Mouse (Mus musculus): ENCODE data around the gene Ptprn2. TPM values are rescaled to one million over a fixed set of nuclear protein-coding genes. Genes with fewer than 3 reads are reported as not detected.

Gene Ptprn2
- polyA plus RNA-seq, 1 experiment from 2014 or later, result 3.5 TPM

- no peak overlapping the region for H3K4me2 ChIP-seq (ENCODE audit: low read depth, low read length)
- H3K9ac ChIP-seq (ENCODE audit: low read length), result no peak overlapping the region
- no peak overlapping the region for H3K4me3 ChIP-seq (replicated peaks; ENCODE audit: low read length)
- no peak for ATAC-seq (ENCODE audit: insufficient read depth, low FRiP score)
- no peaks in the 10 kb centered on the region for H3K9me3 ChIP-seq (replicated peaks; ENCODE audit: control insufficient read depth, low read length)
- H3K27ac ChIP-seq (ENCODE audit: low read length), result no peak overlapping the region
- no peaks in the 10 kb centered on the region for H3K36me3 ChIP-seq (ENCODE audit: control insufficient read depth, insufficient read depth, low read length)
- H3K27me3 ChIP-seq (ENCODE audit: control insufficient read depth, insufficient read depth, low read length), result no peaks in the 10 kb centered on the region
- no peaks in the 10 kb centered on the region for H3K4me1 ChIP-seq (ENCODE audit: control insufficient read depth, insufficient read depth, low read length)
- 23% methylated on average over 2 of the region's 2 CpGs for WGBS
Observed at GRCm38 (mm10) chr12:117132095-117132494, 646.6 kb downstream of the Ptprn2 start.

- H3K4me1 ChIP-seq (ENCODE audit: control insufficient read depth, insufficient read depth, low read length), result no peaks in the 10 kb centered on the region
- WGBS, result 67% methylated on average over 5 of the region's 5 CpGs
- no peaks in the 10 kb centered on the region for H3K27me3 ChIP-seq (ENCODE audit: control insufficient read depth, insufficient read depth, low read length)
- no peaks in the 10 kb centered on the region for H3K36me3 ChIP-seq (ENCODE audit: control insufficient read depth, insufficient read depth, low read length)
- no peak overlapping the region for H3K4me2 ChIP-seq (ENCODE audit: low read depth, low read length)
- no peak overlapping the region for H3K4me3 ChIP-seq (replicated peaks; ENCODE audit: low read length)
- H3K9me3 ChIP-seq (replicated peaks; ENCODE audit: control insufficient read depth, low read length), result no peaks in the 10 kb centered on the region
- no peak overlapping the region for H3K27ac ChIP-seq (ENCODE audit: low read length)
- no peak overlapping the region for H3K9ac ChIP-seq (ENCODE audit: low read length)
- no peak for ATAC-seq (ENCODE audit: insufficient read depth, low FRiP score)
Observed at GRCm38 (mm10) chr12:117135205-117135604, 649.7 kb downstream of the Ptprn2 start.

- ATAC-seq (ENCODE audit: insufficient read depth, low FRiP score), result no peak
- H3K36me3 ChIP-seq (ENCODE audit: control insufficient read depth, insufficient read depth, low read length), result no peaks in the 10 kb centered on the region
- H3K27me3 ChIP-seq (ENCODE audit: control insufficient read depth, insufficient read depth, low read length), result no peaks in the 10 kb centered on the region
- no peak overlapping the region for H3K27ac ChIP-seq (ENCODE audit: low read length)
- no peak overlapping the region for H3K9ac ChIP-seq (ENCODE audit: low read length)
- no peaks in the 10 kb centered on the region for H3K9me3 ChIP-seq (replicated peaks; ENCODE audit: control insufficient read depth, low read length)
- no peaks in the 10 kb centered on the region for H3K4me1 ChIP-seq (ENCODE audit: control insufficient read depth, insufficient read depth, low read length)
- WGBS, result 65% methylated on average over 5 of the region's 5 CpGs
- no peak overlapping the region for H3K4me2 ChIP-seq (ENCODE audit: low read depth, low read length)
- no peak overlapping the region for H3K4me3 ChIP-seq (replicated peaks; ENCODE audit: low read length)
Observed at GRCm38 (mm10) chr12:117136472-117137010, 651.0 kb downstream of the Ptprn2 start.

GRCm38 (mm10) chr12:117140901-117141300 is 655.4 kb downstream of the Ptprn2 start:
- no peak overlapping the region for H3K27ac ChIP-seq (ENCODE audit: low read length)
- no peak overlapping the region for H3K4me3 ChIP-seq (replicated peaks; ENCODE audit: low read length)
- no peak overlapping the region for H3K4me2 ChIP-seq (ENCODE audit: low read depth, low read length)
- ATAC-seq (ENCODE audit: insufficient read depth, low FRiP score), result no peak
- H3K27me3 ChIP-seq (ENCODE audit: control insufficient read depth, insufficient read depth, low read length), result no peaks in the 10 kb centered on the region
- no peaks in the 10 kb centered on the region for H3K4me1 ChIP-seq (ENCODE audit: control insufficient read depth, insufficient read depth, low read length)
- WGBS, result 67% methylated on average over 4 of the region's 4 CpGs
- H3K9ac ChIP-seq (ENCODE audit: low read length), result no peak overlapping the region
- H3K9me3 ChIP-seq (replicated peaks; ENCODE audit: control insufficient read depth, low read length), result no peaks in the 10 kb centered on the region
- H3K36me3 ChIP-seq (ENCODE audit: control insufficient read depth, insufficient read depth, low read length), result no peaks in the 10 kb centered on the region

- Histone ChIP-seq H3K4me2 (ENCODE audit: low read depth, low read length) (no peak overlapping the region), H3K4me3 (replicated peaks; ENCODE audit: low read length) (no peak overlapping the region), H3K27me3 (ENCODE audit: control insufficient read depth, insufficient read depth, low read length) (no peaks in the 10 kb centered on the region), H3K9ac (ENCODE audit: low read length) (no peak overlapping the region), H3K4me1 (ENCODE audit: control insufficient read depth, insufficient read depth, low read length) (no peaks in the 10 kb centered on the region), H3K36me3 (ENCODE audit: control insufficient read depth, insufficient read depth, low read length) (no peaks in the 10 kb centered on the region), H3K9me3 (replicated peaks; ENCODE audit: control insufficient read depth, low read length) (no peaks in the 10 kb centered on the region), H3K27ac (ENCODE audit: low read length) (no peak overlapping the region)
- WGBS, result 84% methylated on average over 6 of the region's 6 CpGs
- no peak for ATAC-seq (ENCODE audit: insufficient read depth, low FRiP score)
Observed at GRCm38 (mm10) chr12:117141394-117141793, 655.9 kb downstream of the Ptprn2 start.

- H3K27me3 ChIP-seq (ENCODE audit: control insufficient read depth, insufficient read depth, low read length), result peaks cover 46% of the 10 kb centered on the region
- no peak for ATAC-seq (ENCODE audit: insufficient read depth, low FRiP score)
- H3K4me1 ChIP-seq (ENCODE audit: control insufficient read depth, insufficient read depth, low read length), result 0 out of 2 replicates have a peak, but pooled peaks cover 8% of the 10 kb centered on the region
- no peak overlapping the region for H3K27ac ChIP-seq (ENCODE audit: low read length)
- H3K4me2 ChIP-seq (ENCODE audit: low read depth, low read length), result no peak overlapping the region
- no peaks in the 10 kb centered on the region for H3K36me3 ChIP-seq (ENCODE audit: control insufficient read depth, insufficient read depth, low read length)
- no peak overlapping the region for H3K4me3 ChIP-seq (replicated peaks; ENCODE audit: low read length)
- H3K9ac ChIP-seq (ENCODE audit: low read length), result no peak overlapping the region
- WGBS, result 11% methylated on average over 7 of the region's 7 CpGs
- no peaks in the 10 kb centered on the region for H3K9me3 ChIP-seq (replicated peaks; ENCODE audit: control insufficient read depth, low read length)
Observed at GRCm38 (mm10) chr12:117149176-117149575, 663.7 kb downstream of the Ptprn2 start.

GRCm38 (mm10) chr12:117150611-117151395 is 665.3 kb downstream of the Ptprn2 start:
- ATAC-seq (ENCODE audit: insufficient read depth, low FRiP score), result no peak
- Histone ChIP-seq H3K27me3 (ENCODE audit: control insufficient read depth, insufficient read depth, low read length) (peaks cover 63% of the 10 kb centered on the region), H3K4me2 (ENCODE audit: low read depth, low read length) (no peak overlapping the region)

GRCm38 (mm10) chr12:117151611-117152010 is 666.1 kb downstream of the Ptprn2 start:
- no peak for ATAC-seq (ENCODE audit: insufficient read depth, low FRiP score)
- H3K9me3 ChIP-seq (replicated peaks; ENCODE audit: control insufficient read depth, low read length), result no peaks in the 10 kb centered on the region
- no peak overlapping the region for H3K9ac ChIP-seq (ENCODE audit: low read length)
- no peak overlapping the region for H3K4me3 ChIP-seq (replicated peaks; ENCODE audit: low read length)
- no peaks in the 10 kb centered on the region for H3K36me3 ChIP-seq (ENCODE audit: control insufficient read depth, insufficient read depth, low read length)
- 0 out of 2 replicates have a peak, but pooled peaks cover 11% of the 10 kb centered on the region for H3K4me1 ChIP-seq (ENCODE audit: control insufficient read depth, insufficient read depth, low read length)
- H3K27me3 ChIP-seq (ENCODE audit: control insufficient read depth, insufficient read depth, low read length), result peaks cover 69% of the 10 kb centered on the region
- WGBS, result 12% methylated on average over 7 of the region's 7 CpGs
- no peak overlapping the region for H3K4me2 ChIP-seq (ENCODE audit: low read depth, low read length)
- no peak overlapping the region for H3K27ac ChIP-seq (ENCODE audit: low read length)

More at GRCm38 (mm10) chr12:117150611-117151395, 665.3 kb downstream of the Ptprn2 start:
- no peak overlapping the region for H3K9ac ChIP-seq (ENCODE audit: low read length)
- no peaks in the 10 kb centered on the region for H3K36me3 ChIP-seq (ENCODE audit: control insufficient read depth, insufficient read depth, low read length)
- H3K4me3 ChIP-seq (replicated peaks; ENCODE audit: low read length), result no peak overlapping the region
- 11% methylated on average over 33 of the region's 33 CpGs for WGBS
- no peak overlapping the region for H3K27ac ChIP-seq (ENCODE audit: low read length)
- 0 out of 2 replicates have a peak, but pooled peaks cover 11% of the 10 kb centered on the region for H3K4me1 ChIP-seq (ENCODE audit: control insufficient read depth, insufficient read depth, low read length)
- no peaks in the 10 kb centered on the region for H3K9me3 ChIP-seq (replicated peaks; ENCODE audit: control insufficient read depth, low read length)

GRCm38 (mm10) chr12:117152366-117153165 is 667.0 kb downstream of the Ptprn2 start:
- 3% methylated on average over 28 of the region's 28 CpGs for WGBS
- H3K27ac ChIP-seq (ENCODE audit: low read length), result no peak overlapping the region
- no peaks in the 10 kb centered on the region for H3K9me3 ChIP-seq (replicated peaks; ENCODE audit: control insufficient read depth, low read length)
- ATAC-seq (ENCODE audit: insufficient read depth, low FRiP score), result no peak
- H3K4me1 ChIP-seq (ENCODE audit: control insufficient read depth, insufficient read depth, low read length), result 0 out of 2 replicates have a peak, but pooled peaks cover 11% of the 10 kb centered on the region
- H3K4me2 ChIP-seq (ENCODE audit: low read depth, low read length), result peak overlapping the region; percentile 76; the same call in 1 of the 2 replicates
- no peaks in the 10 kb centered on the region for H3K36me3 ChIP-seq (ENCODE audit: control insufficient read depth, insufficient read depth, low read length)
- H3K27me3 ChIP-seq (ENCODE audit: control insufficient read depth, insufficient read depth, low read length), result peaks cover 73% of the 10 kb centered on the region
- H3K4me3 ChIP-seq (replicated peaks; ENCODE audit: low read length), result peak overlapping the region; percentile 54; the same call in 1 of the 2 replicates
- no peak overlapping the region for H3K9ac ChIP-seq (ENCODE audit: low read length)
